Mouse (Mus musculus): Measurements from ENCODE around the gene Zfp688. TPM values are rescaled to one million over a fixed set of nuclear protein-coding genes. Genes with fewer than 3 reads are reported as not detected.

Zfp688 gene
- total and polyA plus RNA-seq, 3 experiments = 8.6 to 18.1 TPM; not detected in 1

Other genes with a start within 250 kb of the Zfp688 start
- 55.6 and 64.8 TPM in 2 replicates for gene Cd2bp2, start 226.0 kb downstream of the Zfp688 start, total RNA-seq (2012; rRNA removed)
- 10 to 100 TPM in 1 of 2 experiments, not detected in 1; 56.7 TPM for gene Cd2bp2, start 226.0 kb downstream of the Zfp688 start, polyA plus RNA-seq (2012; ENCODE audit: insufficient read depth in 1 of 2, insufficient read length in 2 of 2, low read depth in 1 of 2, low replicate concordance in 2 of 2, missing spikeins in 1 of 2)
- 37.4 and 43.3 TPM in 2 replicates for gene Tbc1d10b, start 213.6 kb downstream of the Zfp688 start, total RNA-seq (2012; rRNA removed)
- gene Tbc1d10b, start 213.6 kb downstream of the Zfp688 start, polyA plus RNA-seq (2012; ENCODE audit: insufficient read depth in 1 of 2, insufficient read length in 2 of 2, low read depth in 1 of 2, low replicate concordance in 2 of 2, missing spikeins in 1 of 2) = 10 to 100 TPM in 1 of 2 experiments, not detected in 1; 70.3 TPM
- gene Mylpf, start 213.2 kb downstream of the Zfp688 start, total RNA-seq (2012; rRNA removed) = 8.3 and 11.2 TPM in 2 replicates
- gene Mylpf, start 213.2 kb downstream of the Zfp688 start, polyA plus RNA-seq (2012; ENCODE audit: insufficient read depth in 1 of 2, insufficient read length in 2 of 2, low read depth in 1 of 2, low replicate concordance in 2 of 2, missing spikeins in 1 of 2) = 1 to 10 TPM in 1 of 2 experiments, not detected in 1; 9.1 TPM
- 13.9 and 14.6 TPM in 2 replicates for gene Zfp553, start 189.0 kb downstream of the Zfp688 start, total RNA-seq (2012; rRNA removed)
- gene Zfp553, start 189.0 kb downstream of the Zfp688 start, polyA plus RNA-seq (2012; ENCODE audit: insufficient read depth in 1 of 2, insufficient read length in 2 of 2, low read depth in 1 of 2, low replicate concordance in 2 of 2, missing spikeins in 1 of 2) = 10 to 100 TPM in 1 of 2 experiments, not detected in 1; 19.0 TPM
- 30.6 and 41.3 TPM in 2 replicates for gene Sept1, start 188.9 kb downstream of the Zfp688 start, total RNA-seq (2012; rRNA removed)
- 100 to 1,000 TPM in 1 of 2 experiments, not detected in 1; 116 TPM for gene Sept1, start 188.9 kb downstream of the Zfp688 start, polyA plus RNA-seq (2012; ENCODE audit: insufficient read depth in 1 of 2, insufficient read length in 2 of 2, low read depth in 1 of 2, low replicate concordance in 2 of 2, missing spikeins in 1 of 2)
- 33.4 and 37.6 TPM in 2 replicates for gene Zfp771, start 177.8 kb downstream of the Zfp688 start, total RNA-seq (2012; rRNA removed)
- gene Zfp771, start 177.8 kb downstream of the Zfp688 start, polyA plus RNA-seq (2012; ENCODE audit: insufficient read depth in 1 of 2, insufficient read length in 2 of 2, low read depth in 1 of 2, low replicate concordance in 2 of 2, missing spikeins in 1 of 2) = 10 to 100 TPM in 1 of 2 experiments, not detected in 1; 58.3 TPM
- gene Dctpp1, start 161.4 kb downstream of the Zfp688 start, total RNA-seq (2012; rRNA removed) = 238 and 253 TPM in 2 replicates
- 100 to 1,000 TPM in 1 of 2 experiments, not detected in 1; 290 TPM for gene Dctpp1, start 161.4 kb downstream of the Zfp688 start, polyA plus RNA-seq (2012; ENCODE audit: insufficient read depth in 1 of 2, insufficient read length in 2 of 2, low read depth in 1 of 2, low replicate concordance in 2 of 2, missing spikeins in 1 of 2)
- 177 and 182 TPM in 2 replicates for gene Sephs2, start 148.0 kb downstream of the Zfp688 start, total RNA-seq (2012; rRNA removed)
- gene Sephs2, start 148.0 kb downstream of the Zfp688 start, polyA plus RNA-seq (2012; ENCODE audit: insufficient read depth in 1 of 2, insufficient read length in 2 of 2, low read depth in 1 of 2, low replicate concordance in 2 of 2, missing spikeins in 1 of 2) = 100 to 1,000 TPM in 1 of 2 experiments, not detected in 1; 109 TPM
- 0.92 and 1.3 TPM in 2 replicates for gene Itgal, start 125.8 kb downstream of the Zfp688 start, total RNA-seq (2012; rRNA removed)
- 1 to 10 TPM in 1 of 2 experiments, not detected in 1; 9.7 TPM for gene Itgal, start 125.8 kb downstream of the Zfp688 start, polyA plus RNA-seq (2012; ENCODE audit: insufficient read depth in 1 of 2, insufficient read length in 2 of 2, low read depth in 1 of 2, low replicate concordance in 2 of 2, missing spikeins in 1 of 2)
- 4.3 and 5.4 TPM in 2 replicates for gene Zfp768, start 76.5 kb downstream of the Zfp688 start, total RNA-seq (2012; rRNA removed)
- gene Zfp768, start 76.5 kb downstream of the Zfp688 start, polyA plus RNA-seq (2012; ENCODE audit: insufficient read depth in 1 of 2, insufficient read length in 2 of 2, low read depth in 1 of 2, low replicate concordance in 2 of 2, missing spikeins in 1 of 2) = 10 to 100 TPM in 1 of 2 experiments, not detected in 1; 12.0 TPM
- gene Zfp747, start 46.0 kb downstream of the Zfp688 start, total RNA-seq (2012; rRNA removed) = 6.9 and 7.5 TPM in 2 replicates
- 1 to 10 TPM in 1 of 2 experiments, not detected in 1; 6.2 TPM for gene Zfp747, start 46.0 kb downstream of the Zfp688 start, polyA plus RNA-seq (2012; ENCODE audit: insufficient read depth in 1 of 2, insufficient read length in 2 of 2, low read depth in 1 of 2, low replicate concordance in 2 of 2, missing spikeins in 1 of 2)
- gene 9130019O22Rik, start 34.9 kb downstream of the Zfp688 start, total RNA-seq (2012; rRNA removed) = 1.4 and 2.1 TPM in 2 replicates
- 1 to 10 TPM in 1 of 2 experiments, not detected in 1; 1.5 TPM for gene 9130019O22Rik, start 34.9 kb downstream of the Zfp688 start, polyA plus RNA-seq (2012; ENCODE audit: insufficient read depth in 1 of 2, insufficient read length in 2 of 2, low read depth in 1 of 2, low replicate concordance in 2 of 2, missing spikeins in 1 of 2)
- gene E430018J23Rik, start 28.4 kb downstream of the Zfp688 start, total RNA-seq (2012; rRNA removed) = 2.3 and 2.5 TPM in 2 replicates
- gene E430018J23Rik, start 28.4 kb downstream of the Zfp688 start, polyA plus RNA-seq (2012; ENCODE audit: insufficient read depth in 1 of 2, insufficient read length in 2 of 2, low read depth in 1 of 2, low replicate concordance in 2 of 2, missing spikeins in 1 of 2) = 1 to 10 TPM in 1 of 2 experiments, not detected in 1; 2.1 TPM
- 3.7 and 4.1 TPM in 2 replicates for gene Zfp764, start 15.2 kb downstream of the Zfp688 start, total RNA-seq (2012; rRNA removed)
- gene Zfp764, start 15.2 kb downstream of the Zfp688 start, polyA plus RNA-seq (2012; ENCODE audit: insufficient read depth in 1 of 2, insufficient read length in 2 of 2, low read depth in 1 of 2, low replicate concordance in 2 of 2, missing spikeins in 1 of 2) = 1 to 10 TPM in 1 of 2 experiments, not detected in 1; 3.1 TPM
- 4.0 and 4.9 TPM in 2 replicates for gene Zfp689, start 27.1 kb upstream of the Zfp688 start, total RNA-seq (2012; rRNA removed)
- gene Zfp689, start 27.1 kb upstream of the Zfp688 start, polyA plus RNA-seq (2012; ENCODE audit: insufficient read depth in 1 of 2, insufficient read length in 2 of 2, low read depth in 1 of 2, low replicate concordance in 2 of 2, missing spikeins in 1 of 2) = 1 to 10 TPM in 1 of 2 experiments, not detected in 1; 7.2 TPM
- 10.8 and 11.7 TPM in 2 replicates for gene Prr14, start 37.5 kb upstream of the Zfp688 start, total RNA-seq (2012; rRNA removed)
- 10 to 100 TPM in 1 of 2 experiments, not detected in 1; 45.9 TPM for gene Prr14, start 37.5 kb upstream of the Zfp688 start, polyA plus RNA-seq (2012; ENCODE audit: insufficient read depth in 1 of 2, insufficient read length in 2 of 2, low read depth in 1 of 2, low replicate concordance in 2 of 2, missing spikeins in 1 of 2)
- gene Fbrs, start 57.1 kb upstream of the Zfp688 start, total RNA-seq (2012; rRNA removed) = 7.5 TPM in 2 replicates
- 10 to 100 TPM in 1 of 2 experiments, not detected in 1; 53.3 TPM for gene Fbrs, start 57.1 kb upstream of the Zfp688 start, polyA plus RNA-seq (2012; ENCODE audit: insufficient read depth in 1 of 2, insufficient read length in 2 of 2, low read depth in 1 of 2, low replicate concordance in 2 of 2, missing spikeins in 1 of 2)
- gene Srcap, start 89.9 kb upstream of the Zfp688 start, total RNA-seq (2012; rRNA removed) = 20.3 and 22.3 TPM in 2 replicates
- gene Srcap, start 89.9 kb upstream of the Zfp688 start, polyA plus RNA-seq (2012; ENCODE audit: insufficient read depth in 1 of 2, insufficient read length in 2 of 2, low read depth in 1 of 2, low replicate concordance in 2 of 2, missing spikeins in 1 of 2) = 10 to 100 TPM; 34.3 to 45.1 TPM
- gene Gm42715, start 97.5 kb upstream of the Zfp688 start, total RNA-seq (2012; rRNA removed) = 9.0 and 12.0 TPM in 2 replicates
- gene Gm42715, start 97.5 kb upstream of the Zfp688 start, polyA plus RNA-seq (2012; ENCODE audit: insufficient read depth in 1 of 2, insufficient read length in 2 of 2, low read depth in 1 of 2, low replicate concordance in 2 of 2, missing spikeins in 1 of 2) = 10 to 100 TPM in 1 of 2 experiments, not detected in 1; 25.4 TPM
- not detected in 2 replicates for gene Tmem265, start 139.3 kb upstream of the Zfp688 start, total RNA-seq (2012; rRNA removed)
- gene Tmem265, start 139.3 kb upstream of the Zfp688 start, polyA plus RNA-seq (2012; ENCODE audit: insufficient read depth in 1 of 2, insufficient read length in 2 of 2, low read depth in 1 of 2, low replicate concordance in 2 of 2, missing spikeins in 1 of 2) = not detected
- gene Phkg2, start 151.3 kb upstream of the Zfp688 start, total RNA-seq (2012; rRNA removed) = 22.9 and 23.3 TPM in 2 replicates
- gene Phkg2, start 151.3 kb upstream of the Zfp688 start, polyA plus RNA-seq (2012; ENCODE audit: insufficient read depth in 1 of 2, insufficient read length in 2 of 2, low read depth in 1 of 2, low replicate concordance in 2 of 2, missing spikeins in 1 of 2) = 10 to 100 TPM in 1 of 2 experiments, not detected in 1; 70.8 TPM
- 3.6 and 6.9 TPM in 2 replicates for gene Ccdc189, start 166.5 kb upstream of the Zfp688 start, total RNA-seq (2012; rRNA removed)
- gene Ccdc189, start 166.5 kb upstream of the Zfp688 start, polyA plus RNA-seq (2012; ENCODE audit: insufficient read depth in 1 of 2, insufficient read length in 2 of 2, low read depth in 1 of 2, low replicate concordance in 2 of 2, missing spikeins in 1 of 2) = 1 to 10 TPM in 1 of 2 experiments, not detected in 1; 4.2 TPM
- 43.8 and 49.5 TPM in 2 replicates for gene Rnf40, start 166.7 kb upstream of the Zfp688 start, total RNA-seq (2012; rRNA removed)
- 10 to 100 TPM in 1 of 2 experiments, not detected in 1; 75.1 TPM for gene Rnf40, start 166.7 kb upstream of the Zfp688 start, polyA plus RNA-seq (2012; ENCODE audit: insufficient read depth in 1 of 2, insufficient read length in 2 of 2, low read depth in 1 of 2, low replicate concordance in 2 of 2, missing spikeins in 1 of 2)
- 9.4 and 12.6 TPM in 2 replicates for gene Zfp629, start 193.7 kb upstream of the Zfp688 start, total RNA-seq (2012; rRNA removed)
- gene Zfp629, start 193.7 kb upstream of the Zfp688 start, polyA plus RNA-seq (2012; ENCODE audit: insufficient read depth in 1 of 2, insufficient read length in 2 of 2, low read depth in 1 of 2, low replicate concordance in 2 of 2, missing spikeins in 1 of 2) = 10 to 100 TPM in 1 of 2 experiments, not detected in 1; 10.8 TPM